Mouse (Mus musculus): ENCODE data around the gene Olfr1298. TPM values are rescaled to one million over a fixed set of nuclear protein-coding genes. Genes with fewer than 3 reads are reported as not detected.

The Olfr1298 gene
- total RNA-seq (2023) = not detected

DNA sequence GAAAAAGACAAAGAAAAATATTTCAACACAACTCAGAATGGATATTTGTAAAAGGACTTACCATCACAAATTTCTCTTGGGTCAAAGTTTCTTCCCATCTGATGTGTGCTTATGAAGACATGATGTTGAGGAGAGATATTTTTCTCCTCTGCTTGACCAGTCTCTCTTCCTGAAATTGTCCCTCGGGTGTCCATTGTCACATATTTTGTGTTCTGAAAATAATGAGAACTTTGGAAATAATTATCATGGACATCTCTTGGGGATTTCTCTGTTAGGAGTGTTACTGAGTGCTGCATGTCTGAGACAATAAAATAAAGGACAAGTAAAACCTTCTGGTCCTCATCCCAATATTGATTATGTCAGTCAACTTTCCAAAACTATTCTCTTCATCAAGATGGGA, at the start of gene Olfr1298:
Olfr1298 (minus strand) TSS at position 101 of the 400 bp plus-strand sequence.

GRCm38 (mm10) chr2:111661119-111661518, 12.1 kb upstream of the Olfr1298 start, which contains the start of gene Olfr1299:
Olfr1299 (plus strand) TSS chr2:111661419.

GRCm38 (mm10) chr2:111626397-111626796, 22.6 kb downstream of the Olfr1298 start, which contains the start of gene Olfr1297:
Olfr1297 (minus strand) TSS chr2:111626497.

Other genes with a start within 250 kb of the Olfr1298 start
- gene Olfr1286, start 226.1 kb downstream of the Olfr1298 start, total RNA-seq (2023) = not detected
- gene Olfr1287, start 200.1 kb downstream of the Olfr1298 start, total RNA-seq (2023) = not detected
- gene Olfr1288, start 175.1 kb downstream of the Olfr1298 start, total RNA-seq (2023) = not detected
- not detected for gene Olfr1289, start 168.4 kb downstream of the Olfr1298 start, total RNA-seq (2023)
- not detected for gene Olfr1290, start 155.4 kb downstream of the Olfr1298 start, total RNA-seq (2023)
- gene Olfr1291-ps1, start 152.0 kb downstream of the Olfr1298 start, total RNA-seq (2023) = not detected
- gene Olfr1293-ps, start 124.0 kb downstream of the Olfr1298 start, total RNA-seq (2023) = not detected
- gene Olfr1294, start 108.9 kb downstream of the Olfr1298 start, total RNA-seq (2023) = not detected
- not detected for gene Olfr1295, start 79.5 kb downstream of the Olfr1298 start, total RNA-seq (2023)
- gene Olfr1297, start 22.7 kb downstream of the Olfr1298 start, total RNA-seq (2023) = not detected
- gene Olfr1299, start 12.2 kb upstream of the Olfr1298 start, total RNA-seq (2023) = not detected
- gene Olfr1301, start 101.8 kb upstream of the Olfr1298 start, total RNA-seq (2023) = not detected
- gene Olfr1302, start 128.2 kb upstream of the Olfr1298 start, total RNA-seq (2023) = not detected
- not detected for gene Olfr1303, start 171.1 kb upstream of the Olfr1298 start, total RNA-seq (2023)
- gene Olfr1305, start 227.9 kb upstream of the Olfr1298 start, total RNA-seq (2023) = not detected

All from T-cell, adult 66 days (primary cell).